Mouse (Mus musculus) gastrocnemius, postnatal 14 days (tissue): ENCODE measurements around the gene Rrbp1. TPM values are rescaled to one million over a fixed set of nuclear protein-coding genes. Genes with fewer than 3 reads are reported as not detected.

ENCODE experiments used
- DNase-seq: peaks from one replicate; pipeline ENCODE4 v3.0.0; 2021; ENCODE audit warnings: mixed read lengths
- intact Hi-C: fragments of 180-260 bp; cut with DNase I; formaldehyde crosslinking; loops from one replicate; pipeline ENCODE4 v1.15.1; 2025; ENCODE audit warnings: low total_unique reads
- total RNA-seq, 2 experiments: library from RNA; stranded (reverse); gene quantifications; 2 replicates each; pipeline ENCODE4 v1.2.3; 2021

The Rrbp1 gene
- total RNA-seq, 2 experiments from 2014 or later = 73.6 to 99.8 TPM

DNA sequence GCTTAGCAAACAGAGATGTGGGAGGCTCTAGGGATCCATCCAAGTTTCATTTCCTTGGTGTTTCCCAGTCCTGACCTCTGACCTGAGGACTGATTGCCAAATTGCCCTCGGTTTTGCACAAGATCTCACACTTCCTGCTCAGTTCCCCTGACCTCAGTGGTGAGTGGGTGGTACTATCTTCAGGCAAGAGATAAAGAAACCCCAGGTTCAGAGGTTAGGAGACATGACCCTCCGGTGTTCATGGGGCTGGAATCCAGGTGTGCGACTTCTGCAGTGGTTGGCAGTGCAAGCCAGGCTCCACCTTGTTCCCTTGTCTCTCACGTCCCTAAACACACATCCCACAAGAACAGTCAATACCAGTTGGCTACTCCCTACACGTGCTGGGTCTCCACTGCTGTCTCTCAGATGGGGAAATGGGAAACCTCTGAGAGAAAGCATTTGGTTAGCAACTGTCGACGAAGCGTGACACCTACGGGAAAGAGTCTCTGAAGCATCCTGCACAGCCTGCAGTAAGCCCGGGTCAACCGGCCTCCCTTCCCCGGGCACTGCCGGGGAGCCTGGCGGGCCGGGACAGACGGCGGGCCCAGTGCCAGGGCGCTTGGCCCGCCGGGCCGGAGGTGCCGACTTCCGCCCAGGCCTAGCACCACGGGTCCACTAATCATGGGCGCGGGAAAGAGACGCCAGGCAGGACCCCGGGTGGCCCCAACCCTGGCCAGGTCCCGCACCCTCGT, 1.3 kb downstream of the Rrbp1 start:
- intact Hi-C loops = loop anchor here (10.0 kb wide), 1 partner anchor 175 kb away; no protein-coding TSS in a partner anchor
- peak; percentile 18 for DNase-seq

DNA sequence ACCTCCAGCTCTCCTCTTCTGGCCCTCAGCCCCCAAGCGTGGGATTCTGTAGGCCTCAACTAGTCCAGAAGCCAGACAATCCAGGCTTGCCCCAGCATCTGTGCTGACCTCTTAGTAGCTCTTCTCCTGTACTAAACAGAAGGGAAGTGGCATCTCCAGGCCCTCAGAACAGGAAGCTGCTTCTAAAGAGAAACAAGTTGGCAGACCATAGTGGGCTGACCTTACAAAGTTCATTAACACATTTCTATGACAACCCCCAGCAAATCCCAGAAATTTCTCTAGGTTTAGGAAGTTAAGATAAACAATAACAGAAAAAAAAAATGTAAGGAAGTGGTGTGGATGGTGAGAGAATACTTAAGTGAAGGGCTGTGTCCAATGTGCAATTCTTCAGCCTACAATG, 2.0 kb downstream of the Rrbp1 start:
- no peak for DNase-seq
- intact Hi-C loops = no loop called here

- DNase-seq = no peak
- intact Hi-C loops = no loop called here
Measured at GRCm38 (mm10) chr2:144007211-144007610, 3.9 kb downstream of the Rrbp1 start.

GRCm38 (mm10) chr2:144006686-144007085, 4.4 kb downstream of the Rrbp1 start:
- intact Hi-C loops = no loop called here
- DNase-seq = no peak

GRCm38 (mm10) chr2:144005166-144005955, 5.7 kb downstream of the Rrbp1 start:
- intact Hi-C loops = no loop called here
- DNase-seq = no peak

GRCm38 (mm10) chr2:144003544-144003943, 7.5 kb downstream of the Rrbp1 start:
- intact Hi-C loops = no loop called here
- no peak for DNase-seq

DNA sequence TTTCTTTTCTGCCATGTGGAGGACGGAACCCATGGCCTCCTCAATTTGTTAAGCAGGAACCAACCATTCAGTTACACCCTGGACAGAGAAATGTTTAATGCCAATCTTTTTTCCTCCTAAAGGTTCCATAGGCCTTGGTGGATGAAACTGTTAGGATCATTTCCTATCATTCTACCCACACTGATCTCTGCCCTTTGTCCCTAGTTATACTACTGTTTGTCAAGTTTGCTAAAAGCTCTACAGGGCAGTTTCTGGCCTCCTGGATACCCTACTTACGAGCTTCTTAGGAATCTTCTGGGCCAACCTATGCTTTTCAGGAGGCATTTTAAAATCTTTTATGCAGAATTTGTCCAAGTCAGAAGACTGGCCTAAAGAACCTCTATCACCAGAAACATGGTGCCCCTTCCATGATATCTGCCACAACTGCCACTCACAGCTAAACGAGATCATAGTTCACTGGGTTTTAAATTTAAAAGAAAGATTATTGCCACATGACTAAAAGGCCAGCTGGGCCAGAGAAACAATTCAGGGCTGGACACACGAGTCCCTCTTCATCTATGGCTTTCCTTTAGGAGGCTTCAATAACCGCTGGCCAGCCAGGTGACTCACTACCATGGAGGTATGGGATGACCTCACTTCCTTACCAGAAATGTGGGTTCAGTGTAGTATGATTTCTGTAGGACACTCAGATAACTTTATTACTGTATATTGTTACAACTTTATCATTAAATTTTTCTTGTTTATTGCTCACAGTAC, 8.7 kb downstream of the Rrbp1 start:
- DNase-seq = no peak
- intact Hi-C loops = no loop called here

GRCm38 (mm10) chr2:143992977-143993376, 18.1 kb downstream of the Rrbp1 start:
- intact Hi-C loops = no loop called here

DNA sequence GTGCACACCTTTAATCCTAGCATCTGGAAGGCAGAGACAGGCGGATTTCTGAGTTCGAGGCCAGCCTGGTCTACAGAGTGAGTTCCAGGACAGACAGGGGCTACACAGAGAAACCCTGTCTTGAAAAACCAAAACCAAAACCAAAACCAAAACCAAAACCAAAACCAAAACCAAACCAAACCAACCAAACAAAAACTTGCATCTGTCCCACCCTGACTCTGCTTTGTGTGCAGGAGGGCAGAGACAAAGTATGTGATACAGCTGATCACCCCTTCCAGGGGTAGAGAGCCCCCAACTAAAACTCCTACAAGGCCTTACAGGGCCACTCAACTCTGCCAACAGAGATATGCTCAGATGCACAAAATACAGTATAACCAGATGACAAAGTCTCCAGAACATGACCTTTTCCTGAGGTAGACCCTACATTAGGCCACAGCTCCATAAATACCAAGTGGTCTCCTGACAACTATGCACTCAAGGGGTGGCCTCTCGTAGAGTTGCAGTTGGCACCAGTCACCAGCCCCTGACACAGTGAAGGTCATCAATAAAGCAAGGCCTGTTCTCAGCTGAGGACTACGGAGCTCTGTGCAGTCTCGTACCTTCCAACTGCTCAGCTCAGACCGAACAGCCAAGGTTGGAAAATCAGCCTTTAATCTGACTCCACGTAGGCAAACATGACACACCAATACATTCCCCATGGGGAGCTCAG, 18.9 kb downstream of the Rrbp1 start:
- intact Hi-C loops = no loop called here
- no peak for DNase-seq

More at GRCm38 (mm10) chr2:143992977-143993376, 18.1 kb downstream of the Rrbp1 start:
- no peak for DNase-seq

GRCm38 (mm10) chr2:143990997-143991396, 20.1 kb downstream of the Rrbp1 start:
- no peak for DNase-seq
- intact Hi-C loops = no loop called here

DNA sequence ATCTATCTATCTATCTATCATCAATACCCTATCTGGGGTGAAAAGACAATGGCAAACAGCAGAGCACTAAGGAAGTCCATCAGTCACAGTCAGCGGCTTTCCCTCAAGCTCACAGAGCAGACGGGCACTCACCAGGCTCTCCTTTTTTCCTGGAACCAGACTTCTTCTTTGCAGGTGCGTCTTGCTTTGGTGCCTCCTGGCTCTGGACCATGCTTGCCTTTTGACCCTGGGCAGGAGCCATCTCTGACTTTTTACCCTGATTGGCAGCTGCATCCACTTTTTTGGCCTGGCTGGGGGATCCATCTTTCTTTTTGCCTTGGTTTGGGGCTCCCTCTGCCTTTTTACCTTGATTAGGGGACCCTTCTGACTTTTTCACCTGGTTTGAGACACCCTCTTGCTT, 23.0 kb downstream of the Rrbp1 start:
- intact Hi-C loops = no loop called here
- no peak for DNase-seq

DNA sequence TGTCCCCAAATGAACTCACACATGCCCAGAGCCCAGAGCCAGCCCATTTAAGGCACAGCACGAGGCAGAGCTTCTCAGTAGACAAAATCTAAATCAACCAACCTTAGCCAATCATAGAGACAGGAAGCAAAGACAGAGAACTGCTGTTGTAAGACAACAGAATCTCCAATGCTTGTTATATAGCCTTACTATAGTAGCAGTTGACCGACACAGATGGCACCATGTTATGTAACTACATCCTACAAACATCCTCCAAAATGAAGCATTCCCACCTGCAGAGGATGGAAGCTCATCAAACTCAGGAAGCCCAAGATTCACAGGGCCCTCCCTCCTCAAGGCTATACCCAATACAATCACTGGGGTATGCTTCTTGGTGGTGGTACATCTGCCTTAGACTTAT, 23.6 kb downstream of the Rrbp1 start:
- intact Hi-C loops = no loop called here
- DNase-seq = no peak

DNA sequence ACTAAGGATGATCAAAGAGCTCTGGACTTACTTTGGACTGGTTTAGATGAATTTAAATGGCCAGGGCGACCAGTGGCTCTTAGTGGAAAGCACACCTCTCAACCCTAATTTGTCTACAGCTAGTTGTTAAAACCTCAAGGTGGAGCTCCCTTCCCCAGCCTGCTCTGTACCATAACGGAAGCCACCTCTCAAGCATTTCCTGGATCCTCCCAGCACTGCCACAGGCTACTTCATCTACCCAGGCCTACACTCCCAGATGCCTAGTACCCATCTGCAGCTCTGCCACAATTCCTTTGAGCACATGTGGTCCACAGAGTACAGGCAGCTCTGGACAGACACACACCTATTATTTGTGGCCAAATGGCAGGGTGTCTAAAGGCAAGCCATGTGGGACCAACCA, 27.6 kb downstream of the Rrbp1 start:
- intact Hi-C loops = no loop called here
- no peak for DNase-seq

DNA sequence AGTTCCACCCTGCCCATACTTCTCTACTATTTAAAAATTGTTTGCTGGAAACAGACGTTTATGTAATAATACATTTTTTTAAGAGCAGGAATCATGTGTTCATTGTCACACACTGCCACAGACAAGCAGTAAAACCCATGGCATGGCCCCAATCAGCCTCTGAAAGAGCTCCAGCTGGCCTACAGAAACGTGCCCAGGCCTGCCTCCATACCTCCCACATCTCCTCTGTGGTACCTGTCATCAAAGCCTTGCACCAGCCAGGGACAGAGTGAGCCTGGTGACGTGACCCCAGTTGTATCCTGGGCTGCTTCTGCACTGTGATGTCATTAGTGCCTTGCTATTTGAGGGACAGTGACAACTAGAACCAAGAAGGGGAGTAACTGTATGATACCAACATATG, 28.2 kb downstream of the Rrbp1 start:
- DNase-seq = no peak
- intact Hi-C loops = no loop called here

DNA sequence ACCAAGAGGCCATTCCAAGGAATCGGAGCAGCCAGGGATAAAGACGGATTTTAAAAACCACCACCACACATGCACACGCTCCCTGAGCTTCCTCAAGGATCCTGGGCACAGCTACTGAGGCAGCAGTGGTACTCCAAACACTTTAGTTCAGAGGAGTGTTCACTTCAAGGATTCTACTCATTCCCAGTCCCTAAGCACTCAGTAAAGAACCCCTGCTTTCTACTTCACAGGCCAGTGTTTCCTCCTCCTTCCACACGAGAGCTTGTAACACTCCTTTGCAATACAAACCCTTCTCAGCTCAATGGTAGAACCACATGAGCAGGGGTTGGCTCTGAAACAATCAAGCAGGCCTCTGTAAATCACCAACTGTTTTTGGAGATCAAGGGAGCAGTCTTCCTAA, 28.9 kb downstream of the Rrbp1 start:
- intact Hi-C loops = no loop called here
- DNase-seq = no peak

- DNase-seq = peak; percentile 47
- intact Hi-C loops = no loop called here
Measured at GRCm38 (mm10) chr2:143980781-143981398, 30.2 kb downstream of the Rrbp1 start.

DNA sequence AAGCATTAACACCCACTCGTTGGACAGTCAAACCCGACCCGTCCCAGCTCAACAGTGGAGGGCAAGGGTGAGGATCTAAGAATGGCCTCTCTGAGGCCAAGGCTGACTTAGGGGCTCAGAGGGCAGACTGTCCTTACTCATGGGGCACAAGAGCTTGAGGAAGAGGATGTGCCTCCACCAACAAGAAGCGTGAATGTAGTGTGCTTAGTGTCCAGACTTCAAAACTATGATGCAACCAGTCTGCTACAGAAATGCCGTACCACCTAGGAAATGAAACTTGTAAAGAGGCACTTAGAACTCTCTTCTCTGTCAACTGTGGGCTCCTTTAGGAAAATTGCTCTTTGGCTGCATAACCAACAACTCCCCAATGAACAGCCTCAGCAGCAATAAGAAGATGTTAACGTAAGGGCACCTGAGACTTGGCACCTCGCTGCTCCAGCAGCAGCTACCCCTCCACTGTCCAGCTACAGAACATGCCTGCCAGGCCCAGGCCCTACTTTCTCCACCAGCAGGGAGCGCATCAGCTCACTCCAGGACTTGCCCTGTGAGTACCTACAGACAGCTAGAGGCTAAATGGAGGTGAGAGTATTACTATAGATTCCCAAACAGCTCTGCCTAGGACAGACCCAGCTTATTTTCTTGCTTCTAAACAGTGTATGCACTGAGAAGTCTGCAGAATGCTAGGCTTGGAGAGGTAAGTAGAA, 32.5 kb downstream of the Rrbp1 start:
- intact Hi-C loops = loop anchor here (5.0 to 10.0 kb wide), 2 partner anchors 111 to 236 kb away; no protein-coding TSS in a partner anchor
- no peak for DNase-seq

DNA sequence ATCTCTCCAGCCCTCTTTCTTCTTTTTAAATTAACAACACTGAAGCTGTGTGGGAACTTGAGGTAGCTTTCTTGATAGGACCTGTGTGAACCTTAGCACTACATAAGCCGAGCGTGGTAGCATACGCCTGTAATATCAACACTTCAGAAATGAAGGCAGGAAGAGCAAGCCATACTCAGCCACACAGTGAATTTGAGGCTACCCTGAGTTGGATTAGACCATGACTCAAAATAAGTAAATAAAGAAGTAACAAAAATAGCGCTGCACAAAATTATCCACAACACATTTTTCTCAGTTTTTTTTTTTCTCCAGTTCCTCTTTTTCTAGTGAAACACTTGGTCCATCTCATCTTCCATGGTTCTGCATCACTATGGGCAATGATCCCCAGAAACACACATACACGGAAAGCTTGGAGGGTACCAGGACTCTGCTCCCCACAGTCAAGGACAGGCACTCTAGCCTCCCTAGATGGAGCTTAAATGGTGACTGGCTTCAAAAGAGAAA, 35.9 kb downstream of the Rrbp1 start:
- DNase-seq = no peak
- intact Hi-C loops = loop anchor here (5.0 to 10.0 kb wide), 2 partner anchors 108 to 240 kb away; no protein-coding TSS in a partner anchor
